Mouse (Mus musculus): ENCODE measurements around the gene Itpr1. TPM values are rescaled to one million over a fixed set of nuclear protein-coding genes. Genes with fewer than 3 reads are reported as not detected.

The Itpr1 gene
- polyA plus RNA-seq, 1 experiment from 2014 or later, result 2.3 TPM

- Histone ChIP-seq H3K27me3 (no peaks in the 10 kb centered on the region), H3K4me2 (no peak overlapping the region), H3K27ac (no peak overlapping the region), H3K4me1 (replicated peaks) (peaks cover 25% of the 10 kb centered on the region), H3K9ac (no peak overlapping the region), H3K4me3 (replicated peaks) (no peak overlapping the region), H3K9me3 (replicated peaks) (no peaks in the 10 kb centered on the region), H3K36me3 (no peaks in the 10 kb centered on the region)
- DNase-seq (no peak), ATAC-seq (ENCODE audit: low read depth) (no peak)
- 63% methylated on average over 3 of the region's 3 CpGs for WGBS (ENCODE audit: insufficient replicate concordance)
Observed at GRCm38 (mm10) chr6:108506161-108506560, 293.3 kb downstream of the Itpr1 start.

GRCm38 (mm10) chr6:108507337-108507736, 294.4 kb downstream of the Itpr1 start:
- Histone ChIP-seq H3K9ac (no peak overlapping the region), H3K27ac (no peak overlapping the region), H3K4me3 (replicated peaks) (no peak overlapping the region), H3K36me3 (no peaks in the 10 kb centered on the region), H3K4me1 (replicated peaks) (peaks cover 25% of the 10 kb centered on the region), H3K27me3 (no peaks in the 10 kb centered on the region), H3K9me3 (replicated peaks) (no peaks in the 10 kb centered on the region), H3K4me2 (no peak overlapping the region)
- 81% methylated on average over 3 of the region's 3 CpGs for WGBS (ENCODE audit: insufficient replicate concordance)
- ATAC-seq (ENCODE audit: low read depth) (no peak), DNase-seq (no peak)

- Histone ChIP-seq H3K4me2 (no peak overlapping the region), H3K27ac (peak overlapping the region; percentile 21; the same call in 1 of the 2 replicates), H3K9me3 (replicated peaks) (no peaks in the 10 kb centered on the region), H3K4me1 (replicated peaks) (peaks cover 25% of the 10 kb centered on the region), H3K36me3 (no peaks in the 10 kb centered on the region), H3K9ac (no peak overlapping the region), H3K27me3 (no peaks in the 10 kb centered on the region), H3K4me3 (replicated peaks) (no peak overlapping the region)
- DNase-seq (no peak), ATAC-seq (ENCODE audit: low read depth) (no peak)
- 41% methylated on average over 2 of the region's 2 CpGs for WGBS (ENCODE audit: insufficient replicate concordance)
Observed at GRCm38 (mm10) chr6:108509320-108509719, 296.4 kb downstream of the Itpr1 start.

GRCm38 (mm10) chr6:108510101-108510500, 297.2 kb downstream of the Itpr1 start:
- Histone ChIP-seq H3K4me2 (no peak overlapping the region), H3K27ac (no peak overlapping the region), H3K36me3 (no peaks in the 10 kb centered on the region), H3K4me1 (replicated peaks) (peaks cover 25% of the 10 kb centered on the region), H3K9me3 (replicated peaks) (no peaks in the 10 kb centered on the region), H3K27me3 (no peaks in the 10 kb centered on the region), H3K4me3 (replicated peaks) (no peak overlapping the region), H3K9ac (no peak overlapping the region)
- DNase-seq (no peak), ATAC-seq (ENCODE audit: low read depth) (no peak)
- WGBS (ENCODE audit: insufficient replicate concordance), result 67% methylated on average over 9 of the region's 9 CpGs

- Histone ChIP-seq H3K4me1 (replicated peaks) (peaks cover 19% of the 10 kb centered on the region), H3K27me3 (no peaks in the 10 kb centered on the region), H3K9me3 (replicated peaks) (no peaks in the 10 kb centered on the region), H3K4me3 (replicated peaks) (no peak overlapping the region), H3K36me3 (no peaks in the 10 kb centered on the region), H3K27ac (no peak overlapping the region), H3K9ac (no peak overlapping the region), H3K4me2 (no peak overlapping the region)
- WGBS (ENCODE audit: insufficient replicate concordance), result 48% methylated on average over 3 of the region's 3 CpGs
- no peak for ATAC-seq (ENCODE audit: low read depth)
- DNase-seq, result no peak
Observed at GRCm38 (mm10) chr6:108512097-108512496, 299.2 kb downstream of the Itpr1 start.

- Histone ChIP-seq H3K4me3 (replicated peaks) (no peak overlapping the region), H3K27ac (no peak overlapping the region), H3K9me3 (replicated peaks) (no peaks in the 10 kb centered on the region), H3K4me2 (no peak overlapping the region), H3K27me3 (no peaks in the 10 kb centered on the region), H3K4me1 (replicated peaks) (peaks cover 16% of the 10 kb centered on the region), H3K9ac (no peak overlapping the region), H3K36me3 (no peaks in the 10 kb centered on the region)
- WGBS (ENCODE audit: insufficient replicate concordance), result 78% methylated on average over 9 of the region's 9 CpGs
- no peak for DNase-seq
- ATAC-seq (ENCODE audit: low read depth), result no peak
Observed at GRCm38 (mm10) chr6:108512994-108513393, 300.1 kb downstream of the Itpr1 start.

GRCm38 (mm10) chr6:108516248-108516647, 303.4 kb downstream of the Itpr1 start:
- WGBS (ENCODE audit: insufficient replicate concordance), result 78% methylated on average over 1 of the region's 1 CpGs
- no peaks in the 10 kb centered on the region for H3K9me3 ChIP-seq (replicated peaks)
- H3K9ac ChIP-seq, result no peak overlapping the region
- H3K36me3 ChIP-seq, result peaks cover 5% of the 10 kb centered on the region; the same call in 1 of the 2 replicates
- H3K4me1 ChIP-seq (replicated peaks), result peaks cover 9% of the 10 kb centered on the region; the same call in 1 of the 2 replicates
- DNase-seq, result no peak
- H3K4me2 ChIP-seq, result no peak overlapping the region
- H3K27me3 ChIP-seq, result no peaks in the 10 kb centered on the region
- no peak for ATAC-seq (ENCODE audit: low read depth)
- H3K4me3 ChIP-seq (replicated peaks), result no peak overlapping the region
- no peak overlapping the region for H3K27ac ChIP-seq

- DNase-seq (no peak), ATAC-seq (ENCODE audit: low read depth) (no peak)
- Histone ChIP-seq H3K9ac (no peak overlapping the region), H3K9me3 (replicated peaks) (no peaks in the 10 kb centered on the region), H3K4me2 (no peak overlapping the region), H3K27me3 (no peaks in the 10 kb centered on the region), H3K27ac (no peak overlapping the region), H3K4me3 (replicated peaks) (no peak overlapping the region), H3K4me1 (replicated peaks) (peaks cover 9% of the 10 kb centered on the region; the same call in 1 of the 2 replicates), H3K36me3 (peaks cover 5% of the 10 kb centered on the region; the same call in 1 of the 2 replicates)
- 66% methylated on average over 12 of the region's 12 CpGs for WGBS (ENCODE audit: insufficient replicate concordance)
Observed at GRCm38 (mm10) chr6:108517241-108517981, 304.5 kb downstream of the Itpr1 start.

- Histone ChIP-seq H3K27ac (no peak overlapping the region), H3K9ac (no peak overlapping the region), H3K4me2 (no peak overlapping the region), H3K27me3 (no peaks in the 10 kb centered on the region), H3K36me3 (peaks cover 5% of the 10 kb centered on the region; the same call in 1 of the 2 replicates), H3K4me1 (replicated peaks) (peaks cover 9% of the 10 kb centered on the region; the same call in 1 of the 2 replicates), H3K9me3 (replicated peaks) (no peaks in the 10 kb centered on the region), H3K4me3 (replicated peaks) (no peak overlapping the region)
- ATAC-seq (ENCODE audit: low read depth) (no peak), DNase-seq (no peak)
- 80% methylated on average over 1 of the region's 1 CpGs for WGBS (ENCODE audit: insufficient replicate concordance)
Observed at GRCm38 (mm10) chr6:108517986-108518385, 305.1 kb downstream of the Itpr1 start.

- H3K9me3 ChIP-seq (replicated peaks), result no peaks in the 10 kb centered on the region
- WGBS (ENCODE audit: insufficient replicate concordance), result 74% methylated on average over 14 of the region's 14 CpGs
- no peak overlapping the region for H3K4me2 ChIP-seq
- no peak overlapping the region for H3K27ac ChIP-seq
- no peak overlapping the region for H3K4me3 ChIP-seq (replicated peaks)
- peaks cover 9% of the 10 kb centered on the region; the same call in 1 of the 2 replicates for H3K36me3 ChIP-seq
- no peak overlapping the region for H3K9ac ChIP-seq
- H3K27me3 ChIP-seq, result no peaks in the 10 kb centered on the region
- DNase-seq, result no peak
- peaks cover 9% of the 10 kb centered on the region; the same call in 1 of the 2 replicates for H3K4me1 ChIP-seq (replicated peaks)
- no peak for ATAC-seq (ENCODE audit: low read depth)
Observed at GRCm38 (mm10) chr6:108518552-108518951, 305.7 kb downstream of the Itpr1 start.

- H3K9ac ChIP-seq, result no peak overlapping the region
- H3K36me3 ChIP-seq, result peaks cover 11% of the 10 kb centered on the region; the same call in 1 of the 2 replicates
- no peaks in the 10 kb centered on the region for H3K27me3 ChIP-seq
- WGBS (ENCODE audit: insufficient replicate concordance), result 80% methylated on average over 9 of the region's 9 CpGs
- H3K27ac ChIP-seq, result no peak overlapping the region
- H3K9me3 ChIP-seq (replicated peaks), result no peaks in the 10 kb centered on the region
- no peak overlapping the region for H3K4me2 ChIP-seq
- no peak overlapping the region for H3K4me3 ChIP-seq (replicated peaks)
- ATAC-seq (ENCODE audit: low read depth) (no peak), DNase-seq (no peak)
- peaks cover 9% of the 10 kb centered on the region; the same call in 1 of the 2 replicates for H3K4me1 ChIP-seq (replicated peaks)
Observed at GRCm38 (mm10) chr6:108519327-108519726, 306.4 kb downstream of the Itpr1 start.
